Mouse (Mus musculus) embryonic stem cell, embryonic (primary cell): ENCODE results near the gene Iqcg.

Experiments
- CTCF ChIA-PET, 4 experiments: fragments of 300-600 bp in 2 of 4; fragments of 350-600 bp in 2 of 4; sonication (Branson Sonifier 250); formaldehyde crosslinking; loops; one replicate each; lab custom pipeline; 2022; ENCODE audit warnings: inconsistent platforms in 2 of 4; lab: Charles Lee
- POLR2A ChIA-PET, 4 experiments: fragments of 300-600 bp in 2 of 4; fragments of 350-600 bp in 2 of 4; sonication (Branson Sonifier 250); formaldehyde crosslinking; loops; one replicate each; lab custom pipeline; 2022; ENCODE audit warnings: antibody characterized with exemption in 4 of 4, inconsistent platforms in 1 of 4; lab: Charles Lee

The Iqcg gene

GRCm38 (mm10) chr16:32972535-32972934 lies 83.5 kb downstream of the Iqcg start:
- CTCF ChIA-PET, result interaction anchor here in 2 of 4 experiments (0.6 to 1.6 kb wide), 2 partner anchors 18 to 22 kb away, joined by 3 read pairs; no protein-coding TSS in a partner anchor
- POLR2A ChIA-PET, result no interaction called here
